In genomic region chr12:84727434-84727833, GRCm38 (mm10) we compare ENCODE assay signal across 30 mouse cellular contexts. TPM values are rescaled to one million over a fixed set of nuclear protein-coding genes. Genes with fewer than 3 reads are reported as not detected.
"Had no signal": no experiment of that assay in that cellular context is flagged by ENCODE, and none has a peak within 500 bp of the region (broad histone marks: within the 10 kb centered on the region; RNA-seq: fewer than 3 reads in every experiment).

No protein-coding gene starts in this region.

- H3K27ac ChIP-seq: gastrocnemius, adult 2 months; heart, embryonic 10.5 days; hindbrain, embryonic 14.5 days; intestine, embryonic 15.5 days; layer of hippocampus, adult 2 months; left cerebral cortex, adult 2 months; limb, embryonic 10.5 days; limb, embryonic 12.5 days; liver, embryonic 13.5 days; liver, embryonic 15.5 days had no signal

- H3K9ac ChIP-seq: heart, embryonic 12.5 days; hindbrain, embryonic 14.5 days; intestine, embryonic 15.5 days; limb, embryonic 12.5 days; liver, embryonic 13.5 days; liver, embryonic 15.5 days; liver, postnatal 0 days had no signal

- H3K4me3 ChIP-seq: gastrocnemius, adult 2 months; heart, embryonic 10.5 days; heart, embryonic 12.5 days; intestine, embryonic 15.5 days; layer of hippocampus, adult 2 months; left cerebral cortex, adult 2 months; limb, embryonic 10.5 days; limb, embryonic 12.5 days; liver, embryonic 13.5 days; liver, embryonic 15.5 days had no signal

- H3K4me2 ChIP-seq: heart, embryonic 12.5 days; hindbrain, embryonic 14.5 days; intestine, embryonic 15.5 days; limb, embryonic 12.5 days; liver, embryonic 11.5 days; liver, embryonic 13.5 days; liver, embryonic 15.5 days had no signal

- H3K36me3 ChIP-seq: heart, embryonic 10.5 days; heart, embryonic 12.5 days; intestine, embryonic 15.5 days; limb, embryonic 10.5 days; limb, embryonic 12.5 days; liver, embryonic 13.5 days; liver, embryonic 15.5 days had no signal

- DNase-seq: gastrocnemius, adult 2 months; gastrocnemius, postnatal 10 days; gastrocnemius, postnatal 25 days; heart, postnatal 10 days; heart, postnatal 4 days; kidney, adult 18-20 months; kidney, adult 9 months; kidney, postnatal 25 days; liver; liver, embryonic 13.5 days; liver, postnatal 0 days had no signal

- ATAC-seq: hindbrain, embryonic 16.5 days; inflammation-experienced regulatory T-cells, adult 6 months; intestine, embryonic 15.5 days; intestine, postnatal 0 days; liver, postnatal 0 days had no signal

- H3K27me3 ChIP-seq: heart, embryonic 12.5 days; liver, embryonic 13.5 days had no signal

- H3K4me1 ChIP-seq: heart, embryonic 12.5 days; intestine, embryonic 15.5 days; limb, embryonic 12.5 days; liver, embryonic 13.5 days; liver, embryonic 15.5 days had no signal

- H3K9me3 ChIP-seq: heart, embryonic 10.5 days; heart, embryonic 12.5 days; intestine, embryonic 15.5 days; limb, embryonic 10.5 days; limb, embryonic 12.5 days; liver, embryonic 13.5 days; liver, embryonic 15.5 days had no signal

RNA-seq across cellular contexts. Expression of gene Syndig1l, which starts 28.8 kb away (rescaled TPM):
- total RNA-seq: gastrocnemius, adult 2 months; gastrocnemius, postnatal 10 days; gastrocnemius, postnatal 25 days; gastrocnemius, postnatal 4 days; granulocyte monocyte progenitor cell, adult 5-6 weeks; heart, adult 8-10 months; heart, postnatal 10 days; heart, postnatal 25 days; heart, postnatal 4 days had no signal
- polyA plus RNA-seq: heart, embryonic 12.5 days; heart, embryonic 14.5 days; heart, embryonic 16.5 days; inflammation-experienced regulatory T-cells, adult 6 months; limb, embryonic 10.5 days; limb, embryonic 12.5 days; liver, postnatal 0 days had no signal
